Mouse (Mus musculus) erythroid progenitor cell, adult 5-6 weeks (primary cell): ENCODE measurements around the gene Jrkl. TPM values are rescaled to one million over a fixed set of nuclear protein-coding genes. Genes with fewer than 3 reads are reported as not detected.
A peak's percentile ranks its signal among the peaks of the same experiment; 100 is the strongest.

Experiments used
- ATAC-seq: replicated peaks from 2 replicates; pipeline ENCODE4 v1.8.0; 2016; ENCODE audit warnings: moderate number of reproducible peaks, mild to moderate bottlenecking, moderate TSS enrichment, inconsistent platforms; ENCODE audit not compliant: poor library complexity, low FRiP score, severe bottlenecking
- total RNA-seq, 2 experiments: library from RNA; stranded (forward) in 1 of 2; stranded (reverse) in 1 of 2; fragments of 150-400 nt in 1 of 2; fragments of 186-747, 209-891 nt in 1 of 2; gene quantifications; 2 replicates each; pipeline versions ENCODE4 v1.2.3 to v1.2.4; 2015 to 2017; ENCODE audit warnings: low replicate concordance in 2 of 2

Gene Jrkl
- total RNA-seq (2015; ENCODE audit: low replicate concordance), result 7.1 and 10.5 TPM in 2 replicates
- 7.2 and 12.7 TPM in 2 replicates for total RNA-seq (2017; ENCODE audit: low replicate concordance)

GRCm38 (mm10) chr9:13245481-13245880 is at the start of gene Jrkl:
TSS of gene Jrkl (minus strand) at chr9:13245829.
- 0 out of 2 replicates have a peak, but pooled peaks have one; percentile 43 for ATAC-seq

GRCm38 (mm10) chr9:13287482-13287881 is 41.9 kb upstream of the Jrkl start:
- no peak for ATAC-seq

GRCm38 (mm10) chr9:13273219-13273618 is 27.6 kb upstream of the Jrkl start:
- no peak for ATAC-seq

- ATAC-seq, result no peak
These were observed 15.4 kb upstream of the Jrkl start for GRCm38 (mm10) chr9:13260980-13261379.

GRCm38 (mm10) chr9:13258173-13258572 is 12.5 kb upstream of the Jrkl start:
- no peak for ATAC-seq

- ATAC-seq, result no peak
These were observed 11.1 kb upstream of the Jrkl start for GRCm38 (mm10) chr9:13256726-13257125.

GRCm38 (mm10) chr9:13251251-13251650 is 5.6 kb upstream of the Jrkl start:
- no peak for ATAC-seq

- no peak for ATAC-seq
These were observed 2.5 kb upstream of the Jrkl start for GRCm38 (mm10) chr9:13248104-13248503.

GRCm38 (mm10) chr9:13246815-13247638 is 1.4 kb upstream of the Jrkl start, which contains the start of gene Ccdc82:
TSS of gene Ccdc82 (plus strand) at chr9:13246955.
- peak; percentile 99 for ATAC-seq

- ATAC-seq, result no peak
These were observed 3.3 kb downstream of the Jrkl start for GRCm38 (mm10) chr9:13242321-13242720.

GRCm38 (mm10) chr9:13231545-13232216 is 13.9 kb downstream of the Jrkl start:
- ATAC-seq, result no peak

- ATAC-seq, result no peak
These were observed 15.1 kb downstream of the Jrkl start for GRCm38 (mm10) chr9:13230553-13230952.

- ATAC-seq, result no peak
These were observed 19.8 kb downstream of the Jrkl start for GRCm38 (mm10) chr9:13225872-13226271.

GRCm38 (mm10) chr9:13206369-13206768 is 39.3 kb downstream of the Jrkl start:
- no peak for ATAC-seq

- no peak for ATAC-seq
These were observed 41.9 kb downstream of the Jrkl start for GRCm38 (mm10) chr9:13203681-13204080.

- ATAC-seq, result no peak
These were observed 42.5 kb downstream of the Jrkl start for GRCm38 (mm10) chr9:13203109-13203508.

GRCm38 (mm10) chr9:13200079-13200478 is 45.5 kb downstream of the Jrkl start:
- ATAC-seq, result no peak

GRCm38 (mm10) chr9:13195762-13196161 is 49.9 kb downstream of the Jrkl start:
- ATAC-seq, result no peak

- ATAC-seq, result no peak
These were observed 50.4 kb downstream of the Jrkl start for GRCm38 (mm10) chr9:13195268-13195667.

- no peak for ATAC-seq
These were observed 51.0 kb downstream of the Jrkl start for GRCm38 (mm10) chr9:13194619-13195018.
